12 mouse cellular contexts compared by ENCODE assay signal in genomic region chr13:113262822-113263221, GRCm38 (mm10). TPM values are rescaled to one million over a fixed set of nuclear protein-coding genes. Genes with fewer than 3 reads are reported as not detected.
DNase-seq lines count a peak whose midpoint lies in the region; ATAC-seq and TF ChIP-seq lines count a peak whose summit lies in the region.
"Had no signal": no experiment of that assay in that cellular context is flagged by ENCODE, and none has a peak within 500 bp of the region (broad histone marks: within the 10 kb centered on the region; RNA-seq: fewer than 3 reads in every experiment).

No protein-coding gene starts in this region.

- ATAC-seq in heart, embryonic 13.5 days (ENCODE audit: extremely low read depth, insufficient number of reproducible peaks, low FRiP score, low TSS enrichment), result no peak
- ATAC-seq in lung, postnatal 0 days, result no peak
- ATAC-seq in kidney, embryonic 16.5 days (ENCODE audit: low FRiP score, low TSS enrichment), result no peak

- peaks cover 9% of the 10 kb centered on the region; the same call in 1 of the 2 replicates for H3K4me1 ChIP-seq in heart, embryonic 13.5 days
- no peaks in the 10 kb centered on the region for H3K4me1 ChIP-seq in lung, postnatal 0 days (ENCODE audit: insufficient read depth, low read depth, low read length)
- H3K4me1 ChIP-seq in lung, adult 2 months (ENCODE audit: control insufficient read depth, insufficient read depth, low read length), result peaks cover 2% of the 10 kb centered on the region; the same call in 1 of the 2 replicates
- no peaks in the 10 kb centered on the region for H3K4me1 ChIP-seq in kidney, embryonic 16.5 days (ENCODE audit: insufficient read depth, low read length)
- H3K4me1 ChIP-seq: limb, embryonic 13.5 days had no signal

- 55% methylated on average over 12 of the region's 12 CpGs for WGBS in heart, embryonic 13.5 days
- WGBS in lung, postnatal 0 days, result 26% methylated on average over 12 of the region's 12 CpGs
- WGBS in lung, adult 2 months, result 53% methylated on average over 12 of the region's 12 CpGs
- 78% methylated on average over 12 of the region's 12 CpGs for WGBS in kidney, embryonic 16.5 days

- H3K4me3 ChIP-seq in heart, embryonic 13.5 days, result no peak overlapping the region
- H3K4me3 ChIP-seq in lung, postnatal 0 days (ENCODE audit: low read depth, low read length), result no peak overlapping the region
- H3K4me3 ChIP-seq in lung, adult 2 months (replicated peaks; ENCODE audit: extremely low read depth, low read depth, low read length), result no peak overlapping the region
- H3K4me3 ChIP-seq in kidney, embryonic 16.5 days (ENCODE audit: low read length), result no peak overlapping the region
- H3K4me3 ChIP-seq: limb, embryonic 13.5 days; megakaryocyte, embryonic 14.5 days had no signal

- no peaks in the 10 kb centered on the region for H3K27me3 ChIP-seq in heart, embryonic 13.5 days (replicated peaks)
- H3K27me3 ChIP-seq in lung, postnatal 0 days (replicated peaks; ENCODE audit: insufficient read depth, low read length), result no peaks in the 10 kb centered on the region
- H3K27me3 ChIP-seq in kidney, embryonic 16.5 days (ENCODE audit: insufficient read depth, low read length), result no peaks in the 10 kb centered on the region
- H3K27me3 ChIP-seq: limb, embryonic 13.5 days had no signal

- H3K9me3 ChIP-seq in heart, embryonic 13.5 days, result no peaks in the 10 kb centered on the region
- no peaks in the 10 kb centered on the region for H3K9me3 ChIP-seq in lung, postnatal 0 days (ENCODE audit: low read length)
- no peaks in the 10 kb centered on the region for H3K9me3 ChIP-seq in kidney, embryonic 16.5 days (ENCODE audit: low read length)
- H3K9me3 ChIP-seq: limb, embryonic 13.5 days; megakaryocyte, embryonic 14.5 days had no signal

- no peak for TF ChIP-seq POLR2A in lung, adult 2 months (IDR thresholded peaks at IDR 0.05; ENCODE audit: borderline replicate concordance, extremely low read depth, low read depth, low read length)

- TF ChIP-seq EP300 in lung, postnatal 0 days (IDR thresholded peaks at IDR 0.05), result no peak

- H3K9ac ChIP-seq in heart, embryonic 13.5 days, result no peak overlapping the region
- H3K9ac ChIP-seq in lung, postnatal 0 days (replicated peaks; ENCODE audit: low read depth), result no peak overlapping the region
- no peak overlapping the region for H3K9ac ChIP-seq in kidney, embryonic 16.5 days (replicated peaks; ENCODE audit: low read length)
- H3K9ac ChIP-seq: limb, embryonic 13.5 days had no signal

- peak overlapping the region; percentile 36 for H3K4me2 ChIP-seq in heart, embryonic 13.5 days
- 0 out of 2 replicates have a peak overlapping the region, but pooled peaks have one; percentile 20 for H3K4me2 ChIP-seq in lung, postnatal 0 days (replicated peaks; ENCODE audit: low read depth, low read length)
- no peak overlapping the region for H3K4me2 ChIP-seq in kidney, embryonic 16.5 days (replicated peaks; ENCODE audit: low read depth, low read length)
- H3K4me2 ChIP-seq: limb, embryonic 13.5 days had no signal

- H3K36me3 ChIP-seq in heart, embryonic 13.5 days, result no peaks in the 10 kb centered on the region
- H3K36me3 ChIP-seq in lung, postnatal 0 days (ENCODE audit: insufficient read depth, low read length), result no peaks in the 10 kb centered on the region
- H3K36me3 ChIP-seq in kidney, embryonic 16.5 days (ENCODE audit: insufficient read depth, low read length), result no peaks in the 10 kb centered on the region
- H3K36me3 ChIP-seq: limb, embryonic 13.5 days had no signal

- H3K27ac ChIP-seq in heart, embryonic 13.5 days (replicated peaks), result no peak overlapping the region
- no peak overlapping the region for H3K27ac ChIP-seq in lung, postnatal 0 days (ENCODE audit: low read length)
- no peak overlapping the region for H3K27ac ChIP-seq in kidney, embryonic 16.5 days (ENCODE audit: low read length)
- H3K27ac ChIP-seq: limb, embryonic 13.5 days had no signal

- TF ChIP-seq CTCF in lung, postnatal 0 days (IDR thresholded peaks at IDR 0.05), result no peak
- TF ChIP-seq CTCF in lung, adult 2 months (IDR thresholded peaks at IDR 0.05; ENCODE audit: insufficient read depth, low read length), result no peak

- no peak for DNase-seq in heart, adult 9 months (ENCODE audit: low spot score in 2 of 2)
- DNase-seq in lung, postnatal 0 days (ENCODE audit: low spot score), result peak; percentile 50
- DNase-seq in lung, adult 2 months, result no peak
- DNase-seq in frontal cortex, postnatal 14 days (ENCODE audit: low spot score in 2 of 2), result peak; percentile 18 to 36
- DNase-seq in right cerebral cortex, postnatal 25 days, result peak; percentile 48
- no peak for DNase-seq in urinary bladder, adult 2 months (ENCODE audit: low spot score)
- DNase-seq: adrenal gland, postnatal 25 days; kidney, adult 8-10 months had no signal

RNA-seq across cellular contexts. Expression of gene BC067074, which starts 30.1 kb away (rescaled TPM):
- polyA plus RNA-seq in heart, embryonic 13.5 days (2015; fragmentation: Nextera tagmentation; extraction: Ambion mirVana), result 2.9 and 3.1 TPM in 2 replicates
- polyA plus RNA-seq in lung, postnatal 0 days (2015; fragmentation: Nextera tagmentation; extraction: Ambion mirVana), result 3.3 and 4.2 TPM in 2 replicates
- polyA plus RNA-seq in lung, adult 2 months (2012; rRNA removed), result 4.2 and 6.2 TPM in 2 replicates
- polyA plus RNA-seq in urinary bladder, adult 2 months (2012; rRNA removed), result 2.1 and 2.7 TPM in 2 replicates
- polyA plus RNA-seq in kidney, embryonic 16.5 days (2015; fragmentation: Nextera tagmentation; extraction: Ambion mirVana), result 6.1 and 6.3 TPM in 2 replicates

RNA-seq across cellular contexts. Expression of gene Gzmk, which starts 37.1 kb away (rescaled TPM):
- not detected in 2 replicates for polyA plus RNA-seq in heart, embryonic 13.5 days (2015; fragmentation: Nextera tagmentation; extraction: Ambion mirVana)
- polyA plus RNA-seq in lung, postnatal 0 days (2015; fragmentation: Nextera tagmentation; extraction: Ambion mirVana), result not detected in 2 replicates
- 0.11 TPM in 1 of 2 replicates, not detected in the other for polyA plus RNA-seq in lung, adult 2 months (2012; rRNA removed)
- 0.07 and 0.23 TPM in 2 replicates for polyA plus RNA-seq in urinary bladder, adult 2 months (2012; rRNA removed)
- not detected in 2 replicates for polyA plus RNA-seq in kidney, embryonic 16.5 days (2015; fragmentation: Nextera tagmentation; extraction: Ambion mirVana)
- polyA plus RNA-seq: limb, embryonic 13.5 days had no signal

RNA-seq across cellular contexts. Expression of gene Esm1, which starts 53.4 kb away (rescaled TPM):
- polyA plus RNA-seq in heart, embryonic 13.5 days (2015; fragmentation: Nextera tagmentation; extraction: Ambion mirVana), result 1.4 and 1.5 TPM in 2 replicates
- polyA plus RNA-seq in lung, postnatal 0 days (2015; fragmentation: Nextera tagmentation; extraction: Ambion mirVana), result 4.8 and 5.3 TPM in 2 replicates
- polyA plus RNA-seq in lung, adult 2 months (2012; rRNA removed), result 5.7 and 12.2 TPM in 2 replicates
- 2.5 and 2.6 TPM in 2 replicates for polyA plus RNA-seq in urinary bladder, adult 2 months (2012; rRNA removed)
- polyA plus RNA-seq in kidney, embryonic 16.5 days (2015; fragmentation: Nextera tagmentation; extraction: Ambion mirVana), result 8.0 and 9.5 TPM in 2 replicates

Comparison
In these comparisons a context has a peak if more than half of its experiments do, and no peak if none do; other contexts are left out.
1. DNase-seq: peak in lung, postnatal 0 days (single experiment), frontal cortex, postnatal 14 days (2 of 2) and right cerebral cortex, postnatal 25 days (single experiment); none in heart, adult 9 months (0 of 2), lung, adult 2 months (single experiment) and urinary bladder, adult 2 months (single experiment).